Mouse (Mus musculus) ES-E14 (cell line): ENCODE measurements around the gene Gm47959.

Experiments used
- CHD2 ChIP-seq: IDR thresholded peaks from 2 replicates; pipeline ENCODE4 v1.6.1; 2014; ENCODE audit warnings: mild to moderate bottlenecking, low read depth, low read length, inconsistent platforms
- ZC3H11A ChIP-seq: IDR thresholded peaks from 2 replicates; pipeline ENCODE4 v1.6.1; 2012; ENCODE audit warnings: low read depth, mild to moderate bottlenecking, inconsistent platforms, low read length, borderline replicate concordance

GRCm38 (mm10) chr1:82987530-82988198 is 12.7 kb upstream of the Gm47959 start:
- peak; percentile 43; the same call in 1 of the 2 replicates for TF ChIP-seq ZC3H11A
- no peak for TF ChIP-seq CHD2
